Mouse (Mus musculus) testis, adult 2 months (tissue): ENCODE measurements at regions not wholly inside any gene's neighbourhood (a gene's known extent, or its start where the extent isn't known, plus 50 kb on each side); places are given as distances from the start of the nearest gene placed in this dataset.

Experiments used
- CTCF ChIP-seq: fragments of 200-500 bp; IDR thresholded peaks from 2 replicates; pipeline ENCODE4 v1.5.1; 2012; ENCODE audit warnings: low read depth, mild to moderate bottlenecking, inconsistent platforms, low read length, moderate library complexity; ENCODE audit not compliant: control insufficient read depth, insufficient read depth, insufficient replicate concordance
- POLR2A ChIP-seq: fragments of 200-500 bp; IDR thresholded peaks from 2 replicates; pipeline ENCODE4 v1.6.1; 2012; ENCODE audit warnings: low read depth, mild to moderate bottlenecking, inconsistent platforms, low read length, moderate library complexity; ENCODE audit not compliant: control insufficient read depth

DNA sequence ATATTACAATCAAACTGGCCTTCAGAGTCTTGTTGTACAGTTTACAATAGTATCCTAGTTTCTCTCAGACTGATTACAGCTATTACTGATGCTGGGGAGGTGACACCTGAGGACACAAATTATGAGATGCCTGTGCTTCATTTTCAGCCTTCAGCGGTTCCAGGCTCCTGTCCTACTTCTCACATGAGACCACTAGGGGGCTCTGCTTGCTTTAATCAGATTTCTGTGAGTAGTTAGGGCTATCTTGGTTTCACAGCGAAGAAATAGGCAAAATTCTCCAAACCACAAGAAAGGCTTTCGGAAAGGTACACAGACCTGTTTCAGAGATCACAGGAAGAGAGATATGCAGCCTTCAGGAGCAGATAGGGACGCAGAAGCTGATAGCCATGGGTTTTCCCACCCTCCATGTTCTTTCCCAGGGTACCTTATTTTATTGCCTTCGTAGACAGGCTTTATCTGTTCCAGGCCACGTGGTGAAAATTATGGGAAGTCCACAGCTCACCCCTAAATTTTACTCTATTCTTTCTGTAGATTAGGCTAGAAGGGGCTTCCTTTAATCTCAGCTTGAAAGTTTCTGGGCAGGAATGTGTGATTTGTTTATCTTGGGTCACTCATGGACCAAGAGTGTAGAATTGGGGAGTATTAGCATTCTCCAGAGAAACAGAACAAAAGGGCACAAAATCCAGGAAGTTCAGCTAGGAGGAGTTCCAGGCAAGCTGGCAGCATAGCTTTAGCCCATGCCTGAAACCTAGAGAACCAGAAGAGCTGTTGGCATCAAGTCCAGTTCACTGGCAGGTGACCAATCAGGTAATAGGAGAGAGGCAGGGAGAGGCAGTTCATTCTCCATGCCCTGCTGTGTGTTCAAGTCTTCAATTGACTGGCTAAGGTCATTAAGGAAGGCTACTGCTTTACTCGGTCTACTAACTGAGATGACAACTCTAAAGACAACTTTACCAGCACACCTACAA is 141.9 kb upstream of the Ghitm start:
- TF ChIP-seq POLR2A: no peak
- no peak for TF ChIP-seq CTCF
